Mouse (Mus musculus): ENCODE measurements around the gene S100a6. TPM values are rescaled to one million over a fixed set of nuclear protein-coding genes. Genes with fewer than 3 reads are reported as not detected.

S100a6 gene
- 37.1 and 121 TPM in 2 replicates for total RNA-seq (2017)

- ATAC-seq (replicated peaks in 1 of 2; ENCODE audit: insufficient read depth in 1 of 2, low FRiP score in 2 of 2, low TSS enrichment in 1 of 2, low read depth in 1 of 2, poor library complexity in 2 of 2, severe bottlenecking in 2 of 2): peak; percentile 72 to 75
These were observed at the start of gene S100a6 for GRCm38 (mm10) chr3:90612728-90613291. S100a6 (plus strand) TSS chr3:90612882.

GRCm38 (mm10) chr3:90574691-90575090 lies 38.0 kb upstream of the S100a6 start:
- ATAC-seq (replicated peaks in 1 of 2; ENCODE audit: insufficient read depth in 1 of 2, low FRiP score in 2 of 2, low TSS enrichment in 1 of 2, low read depth in 1 of 2, poor library complexity in 2 of 2, severe bottlenecking in 2 of 2): no peak

GRCm38 (mm10) chr3:90575320-90575719 lies 37.4 kb upstream of the S100a6 start:
- no peak for ATAC-seq (replicated peaks in 1 of 2; ENCODE audit: insufficient read depth in 1 of 2, low FRiP score in 2 of 2, low TSS enrichment in 1 of 2, low read depth in 1 of 2, poor library complexity in 2 of 2, severe bottlenecking in 2 of 2)

- ATAC-seq (replicated peaks in 1 of 2; ENCODE audit: insufficient read depth in 1 of 2, low FRiP score in 2 of 2, low TSS enrichment in 1 of 2, low read depth in 1 of 2, poor library complexity in 2 of 2, severe bottlenecking in 2 of 2): no peak
These were observed 36.2 kb upstream of the S100a6 start for GRCm38 (mm10) chr3:90576351-90577001.

GRCm38 (mm10) chr3:90579433-90579832 lies 33.2 kb upstream of the S100a6 start:
- no peak for ATAC-seq (replicated peaks in 1 of 2; ENCODE audit: insufficient read depth in 1 of 2, low FRiP score in 2 of 2, low TSS enrichment in 1 of 2, low read depth in 1 of 2, poor library complexity in 2 of 2, severe bottlenecking in 2 of 2)

- no peak for ATAC-seq (replicated peaks in 1 of 2; ENCODE audit: insufficient read depth in 1 of 2, low FRiP score in 2 of 2, low TSS enrichment in 1 of 2, low read depth in 1 of 2, poor library complexity in 2 of 2, severe bottlenecking in 2 of 2)
These were observed 31.5 kb upstream of the S100a6 start for GRCm38 (mm10) chr3:90581141-90581540.

GRCm38 (mm10) chr3:90582156-90582555 lies 30.5 kb upstream of the S100a6 start:
- ATAC-seq (replicated peaks in 1 of 2; ENCODE audit: insufficient read depth in 1 of 2, low FRiP score in 2 of 2, low TSS enrichment in 1 of 2, low read depth in 1 of 2, poor library complexity in 2 of 2, severe bottlenecking in 2 of 2): no peak

GRCm38 (mm10) chr3:90582556-90582955 lies 30.1 kb upstream of the S100a6 start:
- no peak for ATAC-seq (replicated peaks in 1 of 2; ENCODE audit: insufficient read depth in 1 of 2, low FRiP score in 2 of 2, low TSS enrichment in 1 of 2, low read depth in 1 of 2, poor library complexity in 2 of 2, severe bottlenecking in 2 of 2)

- no peak for ATAC-seq (replicated peaks in 1 of 2; ENCODE audit: insufficient read depth in 1 of 2, low FRiP score in 2 of 2, low TSS enrichment in 1 of 2, low read depth in 1 of 2, poor library complexity in 2 of 2, severe bottlenecking in 2 of 2)
These were observed 28.8 kb upstream of the S100a6 start for GRCm38 (mm10) chr3:90583893-90584292.

GRCm38 (mm10) chr3:90585595-90585994 lies 27.1 kb upstream of the S100a6 start:
- peak in 1 of 2 experiments; percentile 46; a peak in 1 of 4 replicates for ATAC-seq (replicated peaks in 1 of 2; ENCODE audit: insufficient read depth in 1 of 2, low FRiP score in 2 of 2, low TSS enrichment in 1 of 2, low read depth in 1 of 2, poor library complexity in 2 of 2, severe bottlenecking in 2 of 2)

GRCm38 (mm10) chr3:90586016-90586643 lies 26.6 kb upstream of the S100a6 start:
- ATAC-seq (replicated peaks in 1 of 2; ENCODE audit: insufficient read depth in 1 of 2, low FRiP score in 2 of 2, low TSS enrichment in 1 of 2, low read depth in 1 of 2, poor library complexity in 2 of 2, severe bottlenecking in 2 of 2): no peak

- ATAC-seq (replicated peaks in 1 of 2; ENCODE audit: insufficient read depth in 1 of 2, low FRiP score in 2 of 2, low TSS enrichment in 1 of 2, low read depth in 1 of 2, poor library complexity in 2 of 2, severe bottlenecking in 2 of 2): peak; percentile 80
These were observed 25.8 kb upstream of the S100a6 start for GRCm38 (mm10) chr3:90586906-90587305.

GRCm38 (mm10) chr3:90587361-90588101 lies 25.2 kb upstream of the S100a6 start:
- no peak for ATAC-seq (replicated peaks in 1 of 2; ENCODE audit: insufficient read depth in 1 of 2, low FRiP score in 2 of 2, low TSS enrichment in 1 of 2, low read depth in 1 of 2, poor library complexity in 2 of 2, severe bottlenecking in 2 of 2)

- ATAC-seq (replicated peaks in 1 of 2; ENCODE audit: insufficient read depth in 1 of 2, low FRiP score in 2 of 2, low TSS enrichment in 1 of 2, low read depth in 1 of 2, poor library complexity in 2 of 2, severe bottlenecking in 2 of 2): peak; percentile 54 to 61
These were observed 23.3 kb upstream of the S100a6 start for GRCm38 (mm10) chr3:90589390-90589789.

GRCm38 (mm10) chr3:90589947-90590346 lies 22.7 kb upstream of the S100a6 start, which contains the start of gene S100a2:
S100a2 (plus strand) TSS chr3:90590247.
- ATAC-seq (replicated peaks in 1 of 2; ENCODE audit: insufficient read depth in 1 of 2, low FRiP score in 2 of 2, low TSS enrichment in 1 of 2, low read depth in 1 of 2, poor library complexity in 2 of 2, severe bottlenecking in 2 of 2): no peak

- 0 out of 4 replicates have a peak, but pooled peaks of 1 of the 2 experiments have one; percentile 14 for ATAC-seq (replicated peaks in 1 of 2; ENCODE audit: insufficient read depth in 1 of 2, low FRiP score in 2 of 2, low TSS enrichment in 1 of 2, low read depth in 1 of 2, poor library complexity in 2 of 2, severe bottlenecking in 2 of 2)
These were observed 18.2 kb upstream of the S100a6 start for GRCm38 (mm10) chr3:90594466-90594865.

GRCm38 (mm10) chr3:90595556-90595955 lies 17.1 kb upstream of the S100a6 start:
- ATAC-seq (replicated peaks in 1 of 2; ENCODE audit: insufficient read depth in 1 of 2, low FRiP score in 2 of 2, low TSS enrichment in 1 of 2, low read depth in 1 of 2, poor library complexity in 2 of 2, severe bottlenecking in 2 of 2): no peak

GRCm38 (mm10) chr3:90596810-90597209 lies 15.9 kb upstream of the S100a6 start:
- ATAC-seq (replicated peaks in 1 of 2; ENCODE audit: insufficient read depth in 1 of 2, low FRiP score in 2 of 2, low TSS enrichment in 1 of 2, low read depth in 1 of 2, poor library complexity in 2 of 2, severe bottlenecking in 2 of 2): no peak
